Mouse (Mus musculus): ENCODE measurements around the gene Osbpl11.

DNA sequence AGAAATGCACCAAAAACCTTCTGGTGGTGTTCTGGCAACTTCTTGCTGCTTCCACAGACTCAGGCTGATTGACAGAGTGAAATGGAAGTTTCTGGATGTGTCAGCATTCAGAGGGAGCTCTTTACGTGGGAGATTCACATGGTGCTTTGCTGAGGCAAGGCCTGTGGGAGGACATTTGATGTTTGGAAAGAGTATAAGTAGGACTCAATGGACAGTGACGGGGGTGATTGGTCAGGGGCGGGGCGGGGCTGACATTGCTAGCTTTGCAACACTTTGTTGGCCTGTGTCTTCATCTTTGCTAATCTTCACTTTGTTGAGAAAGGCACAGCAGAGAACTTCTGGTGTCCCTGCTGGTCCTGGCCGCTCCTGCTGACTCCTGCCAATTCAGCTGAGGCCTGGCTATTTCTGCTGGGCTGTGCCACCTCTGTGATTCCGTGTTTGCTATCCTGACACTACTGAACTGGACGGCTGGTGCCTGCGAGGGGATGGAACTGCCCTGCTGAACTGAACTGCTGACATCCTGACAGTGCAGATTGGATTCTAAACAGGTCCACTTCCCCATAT lies 15.3 kb upstream of the Osbpl11 start:
- TF ChIP-seq CTCF (conservative IDR thresholded peaks at IDR 0.05; ENCODE audit: low read length) (no peak), POU5F1 (IDR thresholded peaks at IDR 0.05; ENCODE audit: borderline replicate concordance, low read length) (no peak)
